Mouse (Mus musculus) layer of hippocampus, postnatal 14 days (tissue): Measurements from ENCODE around the gene N4bp2l2. TPM values are rescaled to one million over a fixed set of nuclear protein-coding genes. Genes with fewer than 3 reads are reported as not detected.

ENCODE experiments used
- DNase-seq, 2 experiments: peaks; one replicate each; pipeline ENCODE4 v3.0.0; 2021 to 2022; ENCODE audit warnings: low spot score in 2 of 2, mixed read lengths in 1 of 2
- total RNA-seq, 2 experiments: library from RNA; stranded (reverse); gene quantifications; 2 replicates each; pipeline ENCODE4 v1.2.3; 2021

The N4bp2l2 gene
- total RNA-seq, 2 experiments from 2014 or later = 70.1 to 75.4 TPM

- DNase-seq = no peak
Measured at GRCm38 (mm10) chr5:150566971-150567370, 99.0 kb downstream of the N4bp2l2 start.

GRCm38 (mm10) chr5:150566226-150566625, 99.8 kb downstream of the N4bp2l2 start:
- DNase-seq = peak in 1 of 2 experiments; percentile 33

GRCm38 (mm10) chr5:150564426-150564825, 101.6 kb downstream of the N4bp2l2 start:
- no peak for DNase-seq

DNA sequence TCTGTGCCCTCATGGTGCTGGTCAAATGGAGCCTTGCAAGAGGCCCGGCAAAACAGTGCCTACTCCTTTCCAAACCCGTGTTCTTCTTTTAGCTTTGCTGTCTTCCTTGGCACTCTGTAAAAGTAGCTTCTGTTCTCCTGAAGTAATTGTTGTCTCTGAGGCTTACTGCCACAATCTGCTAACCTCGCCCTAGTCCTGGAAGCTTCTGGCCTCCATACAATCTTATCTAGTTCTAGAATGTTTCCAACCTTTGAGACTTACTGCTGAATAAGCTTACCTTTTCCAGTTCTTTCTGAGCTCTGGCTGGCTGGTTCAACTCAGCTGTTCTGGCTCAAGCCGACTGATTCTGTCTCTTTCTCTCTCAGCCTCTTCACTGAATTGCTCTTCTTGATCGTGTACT, 104.2 kb downstream of the N4bp2l2 start:
- DNase-seq = no peak

- DNase-seq = no peak
Measured at GRCm38 (mm10) chr5:150561376-150561775, 104.6 kb downstream of the N4bp2l2 start.

GRCm38 (mm10) chr5:150560851-150561250, 105.1 kb downstream of the N4bp2l2 start:
- no peak for DNase-seq

DNA sequence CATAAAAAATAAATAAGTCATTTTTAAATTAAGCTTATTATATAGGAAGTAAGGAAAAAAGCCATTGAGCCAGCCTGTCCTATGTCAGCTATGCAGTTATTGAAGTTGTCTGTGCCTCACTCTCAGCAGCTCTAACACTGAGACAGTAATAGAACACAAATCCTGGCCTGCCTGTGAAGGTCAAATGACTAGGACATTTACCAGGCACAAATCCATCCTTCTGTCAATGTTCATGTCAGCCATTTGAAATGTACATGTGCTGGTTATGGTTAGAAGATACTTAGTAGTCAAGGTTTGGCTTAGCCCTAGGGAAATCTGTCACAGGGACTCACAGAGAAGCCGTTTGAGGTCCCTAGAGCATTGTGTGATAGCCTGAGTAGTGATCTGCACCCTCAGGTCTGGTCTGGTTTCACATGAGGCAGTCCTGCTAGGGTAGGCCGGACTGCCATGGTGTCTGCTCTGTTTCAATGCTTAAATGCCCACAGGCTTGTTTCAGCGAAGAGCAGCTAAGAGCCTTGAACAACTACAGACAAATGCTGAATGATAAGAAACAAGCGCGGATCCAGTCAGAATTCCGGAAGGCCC, 106.4 kb downstream of the N4bp2l2 start:
- no peak for DNase-seq

Other genes starting within 250 kb of the N4bp2l2 start
- not detected for gene Zar1l, start 148.0 kb downstream of the N4bp2l2 start, total RNA-seq
- gene Brca2, start 143.6 kb downstream of the N4bp2l2 start, total RNA-seq = 1 to 10 TPM; 6.1 to 7.2 TPM
- gene N4bp2l1, start 69.0 kb downstream of the N4bp2l2 start, total RNA-seq = 10 to 100 TPM; 34.3 to 42.6 TPM
- 10 to 100 TPM; 65.9 to 66.5 TPM for gene Pds5b, start 7.6 kb upstream of the N4bp2l2 start, total RNA-seq